Mouse (Mus musculus) testis, adult 2 months (tissue): ENCODE measurements around the gene Il17rd.

Experiments
- CTCF ChIP-seq: fragments of 200-500 bp; IDR thresholded peaks from 2 replicates; pipeline ENCODE4 v1.5.1; 2012; ENCODE audit warnings: low read depth, mild to moderate bottlenecking, inconsistent platforms, low read length, moderate library complexity; ENCODE audit not compliant: control insufficient read depth, insufficient read depth, insufficient replicate concordance
- POLR2A ChIP-seq: fragments of 200-500 bp; IDR thresholded peaks from 2 replicates; pipeline ENCODE4 v1.6.1; 2012; ENCODE audit warnings: low read depth, mild to moderate bottlenecking, inconsistent platforms, low read length, moderate library complexity; ENCODE audit not compliant: control insufficient read depth

GRCm38 (mm10) chr14:27069434-27070097, 30.8 kb downstream of the Il17rd start:
- TF ChIP-seq CTCF (no peak), POLR2A (no peak)
